Mouse (Mus musculus): ENCODE results near the gene Pknox1. TPM values are rescaled to one million over a fixed set of nuclear protein-coding genes. Genes with fewer than 3 reads are reported as not detected.
A peak's percentile ranks its signal among the peaks of the same experiment; 100 is the strongest.
"Not testable (repeated sequence)": the region's sequence is repeated elsewhere in the genome, so short reads cannot be mapped to it uniquely, and the experiment has no call there.

Pknox1 gene
- total RNA-seq, 2 experiments from 2014 or later = 15.3 to 18.9 TPM

- no peak for DNase-seq (ENCODE audit: low spot score in 2 of 2)
Observed at GRCm38 (mm10) chr17:31549389-31549788, 15.1 kb upstream of the Pknox1 start.

GRCm38 (mm10) chr17:31552601-31553000 lies 11.9 kb upstream of the Pknox1 start:
- not testable (repeated sequence) for DNase-seq (ENCODE audit: low spot score in 2 of 2)

GRCm38 (mm10) chr17:31556253-31556652 lies 8.3 kb upstream of the Pknox1 start:
- no peak for DNase-seq (ENCODE audit: low spot score in 2 of 2)

GRCm38 (mm10) chr17:31557124-31557880 lies 7.2 kb upstream of the Pknox1 start:
- DNase-seq (ENCODE audit: low spot score in 2 of 2) = no peak

- no peak for DNase-seq (ENCODE audit: low spot score in 2 of 2)
Observed at GRCm38 (mm10) chr17:31557947-31558542, 6.5 kb upstream of the Pknox1 start.

- no peak for DNase-seq (ENCODE audit: low spot score in 2 of 2)
Observed at GRCm38 (mm10) chr17:31559021-31559789, 5.3 kb upstream of the Pknox1 start.

- DNase-seq (ENCODE audit: low spot score in 2 of 2) = peak; percentile 54 to 56
Observed at GRCm38 (mm10) chr17:31563632-31564014, 911 bp upstream of the Pknox1 start.

- no peak for DNase-seq (ENCODE audit: low spot score in 2 of 2)
Observed at GRCm38 (mm10) chr17:31564858-31565140, 265 bp downstream of the Pknox1 start.

GRCm38 (mm10) chr17:31565141-31566056 lies 865 bp downstream of the Pknox1 start:
- peak; percentile 65 to 74 for DNase-seq (ENCODE audit: low spot score in 2 of 2)

GRCm38 (mm10) chr17:31566276-31566675 lies 1.7 kb downstream of the Pknox1 start:
- DNase-seq (ENCODE audit: low spot score in 2 of 2) = no peak

GRCm38 (mm10) chr17:31569756-31570155 lies 5.2 kb downstream of the Pknox1 start:
- DNase-seq (ENCODE audit: low spot score in 2 of 2) = no peak

GRCm38 (mm10) chr17:31570321-31570925 lies 5.9 kb downstream of the Pknox1 start:
- no peak for DNase-seq (ENCODE audit: low spot score in 2 of 2)

GRCm38 (mm10) chr17:31571689-31572088 lies 7.2 kb downstream of the Pknox1 start:
- DNase-seq (ENCODE audit: low spot score in 2 of 2) = no peak

- DNase-seq (ENCODE audit: low spot score in 2 of 2) = no peak
Observed at GRCm38 (mm10) chr17:31574662-31575061, 10.1 kb downstream of the Pknox1 start.

- DNase-seq (ENCODE audit: low spot score in 2 of 2) = no peak
Observed at GRCm38 (mm10) chr17:31576394-31577175, 12.1 kb downstream of the Pknox1 start.

- no peak for DNase-seq (ENCODE audit: low spot score in 2 of 2)
Observed at GRCm38 (mm10) chr17:31580344-31580743, 15.8 kb downstream of the Pknox1 start.

GRCm38 (mm10) chr17:31583185-31583584 lies 18.7 kb downstream of the Pknox1 start:
- DNase-seq (ENCODE audit: low spot score in 2 of 2) = no peak

- no peak for DNase-seq (ENCODE audit: low spot score in 2 of 2)
Observed at GRCm38 (mm10) chr17:31583781-31584180, 19.2 kb downstream of the Pknox1 start.

GRCm38 (mm10) chr17:31588115-31588514 lies 23.6 kb downstream of the Pknox1 start:
- no peak for DNase-seq (ENCODE audit: low spot score in 2 of 2)

- no peak for DNase-seq (ENCODE audit: low spot score in 2 of 2)
Observed at GRCm38 (mm10) chr17:31588726-31589125, 24.2 kb downstream of the Pknox1 start.

All from layer of hippocampus, postnatal 14 days (tissue).